Mouse (Mus musculus) lung, postnatal 0 days (tissue): Measurements from ENCODE around the gene Usp48.

ENCODE experiments used
- CTCF ChIP-seq: IDR thresholded peaks from 2 replicates; pipeline ENCODE4 v1.5.1; 2016; ENCODE audit warnings: antibody characterized with exemption, mild to moderate bottlenecking
- EP300 ChIP-seq: IDR thresholded peaks from 2 replicates; pipeline ENCODE4 v1.6.1; 2016; ENCODE audit warnings: antibody characterized with exemption, mild to moderate bottlenecking, control low read depth

- TF ChIP-seq EP300 (no peak), CTCF (no peak)
Observed at GRCm38 (mm10) chr4:137553466-137553865, 40.1 kb upstream of the Usp48 start.
